Mouse (Mus musculus) heart, embryonic 11.5 days (tissue): ENCODE measurements around the gene Ube2s. TPM values are rescaled to one million over a fixed set of nuclear protein-coding genes. Genes with fewer than 3 reads are reported as not detected.
A peak's percentile ranks its signal among the peaks of the same experiment; 100 is the strongest.

Source experiments
- ATAC-seq: fragments of 200-750 bp; cut with Nextera tagmentation; replicated peaks from 2 replicates; pipeline ENCODE4 v1.8.0; 2017; ENCODE audit warnings: moderate library complexity; ENCODE audit not compliant: insufficient number of reproducible peaks, low FRiP score, low TSS enrichment
- H3K27ac ChIP-seq: fragments of 300-500 bp; sonication (generic); 2 replicates; pipeline ENCODE4 v1.5.1; 2014; ENCODE audit warnings: mild to moderate bottlenecking, low read depth, low read length
- H3K27me3 ChIP-seq: fragments of 300-500 bp; sonication (generic); 2 replicates; pipeline ENCODE4 v1.6.1; 2014; ENCODE audit warnings: mild to moderate bottlenecking, low read length, mixed read lengths; ENCODE audit not compliant: control insufficient read depth, insufficient read depth
- H3K36me3 ChIP-seq: fragments of 300-500 bp; sonication (generic); 2 replicates; pipeline ENCODE4 v1.6.1; 2014; ENCODE audit warnings: mild to moderate bottlenecking, low read length, moderate library complexity, mixed read lengths; ENCODE audit not compliant: control insufficient read depth, insufficient read depth
- H3K4me1 ChIP-seq: fragments of 300-500 bp; sonication (generic); 2 replicates; pipeline ENCODE4 v1.6.1; 2014; ENCODE audit warnings: low read length; ENCODE audit not compliant: control insufficient read depth, insufficient read depth
- H3K4me2 ChIP-seq: fragments of 300-500 bp; sonication (generic); 2 replicates; pipeline ENCODE4 v1.6.1; 2014; ENCODE audit warnings: mild to moderate bottlenecking, moderate library complexity
- H3K4me3 ChIP-seq: fragments of 300-500 bp; sonication (generic); 2 replicates; pipeline ENCODE4 v1.5.1; 2014; ENCODE audit warnings: low read depth, low read length
- H3K9ac ChIP-seq: fragments of 300-500 bp; sonication (generic); 2 replicates; pipeline ENCODE4 v1.6.1; 2014; ENCODE audit warnings: mild to moderate bottlenecking, low read depth, low read length, moderate library complexity
- H3K9me3 ChIP-seq: fragments of 300-500 bp; sonication (generic); replicated peaks from 2 replicates; pipeline ENCODE4 v1.6.1; 2016; ENCODE audit warnings: low read length; ENCODE audit not compliant: control insufficient read depth
- WGBS: fragments of 180-500 bp; shearing (Covaris S2); extraction: QIAGEN DNeasy Blood & Tissue Kit; methylation state at CpG from one replicate; pipeline ENCODE4 v1.1.7; 2014; ENCODE audit not compliant: insufficient replicate concordance; 5-methylcytosine and 5-hydroxymethylcytosine counted together
- polyA plus RNA-seq: library from polyadenylated mRNA; unstranded; fragments of >200 nt; fragmentation: Nextera tagmentation; extraction: Ambion mirVana; gene quantifications from 2 replicates; pipeline ENCODE4 v1.2.1, GENCODE M21; 2014

The Ube2s gene
- polyA plus RNA-seq, 1 experiment from 2014 or later, result 378 TPM

GRCm38 (mm10) chr7:4849372-4849771 lies 37.0 kb upstream of the Ube2s start:
- no peaks in the 10 kb centered on the region for H3K36me3 ChIP-seq
- peaks cover 25% of the 10 kb centered on the region for H3K27me3 ChIP-seq
- no peak overlapping the region for H3K9ac ChIP-seq
- WGBS, result 50% methylated on average over 9 of the region's 9 CpGs
- H3K4me1 ChIP-seq, result 0 out of 2 replicates have a peak, but pooled peaks cover 3% of the 10 kb centered on the region
- H3K4me2 ChIP-seq, result no peak overlapping the region
- H3K27ac ChIP-seq, result no peak overlapping the region
- 0 out of 2 replicates have a peak, but pooled peaks cover 3% of the 10 kb centered on the region for H3K9me3 ChIP-seq
- no peak overlapping the region for H3K4me3 ChIP-seq
- ATAC-seq, result no peak

- H3K4me1 ChIP-seq, result peaks cover 9% of the 10 kb centered on the region
- ATAC-seq, result peak; percentile 36; the same call in 1 of the 2 replicates
- H3K36me3 ChIP-seq, result no peaks in the 10 kb centered on the region
- H3K4me2 ChIP-seq, result peak overlapping the region; percentile 63
- H3K9ac ChIP-seq, result no peak overlapping the region
- no peak overlapping the region for H3K27ac ChIP-seq
- H3K9me3 ChIP-seq, result 0 out of 2 replicates have a peak, but pooled peaks cover 3% of the 10 kb centered on the region
- peaks cover 47% of the 10 kb centered on the region for H3K27me3 ChIP-seq
- peak overlapping the region; percentile 36 for H3K4me3 ChIP-seq
- WGBS, result under 1% methylated on average over 13 of the region's 13 CpGs
Observed at GRCm38 (mm10) chr7:4844917-4845309, 32.5 kb upstream of the Ube2s start.

- ATAC-seq, result 0 out of 2 replicates have a peak, but pooled peaks have one; percentile 6
- H3K9me3 ChIP-seq, result 0 out of 2 replicates have a peak, but pooled peaks cover 3% of the 10 kb centered on the region
- under 1% methylated on average over 41 of the region's 41 CpGs for WGBS
- no peak within 1 kb of the TSS for H3K27ac ChIP-seq
- H3K4me2 ChIP-seq, result peak within 1 kb of the TSS; percentile 63
- H3K4me1 ChIP-seq, result peaks cover 9% of the 10 kb centered on the region
- no peak within 1 kb of the TSS for H3K9ac ChIP-seq
- H3K4me3 ChIP-seq, result peak within 1 kb of the TSS; percentile 36
- no peaks in the 10 kb centered on the region for H3K36me3 ChIP-seq
- H3K27me3 ChIP-seq, result peaks cover 47% of the 10 kb centered on the region
Observed at GRCm38 (mm10) chr7:4844245-4844916, 32.0 kb upstream of the Ube2s start, which contains the start of gene Shisa7. Gene Shisa7 (minus strand): TSS chr7:4844696.

- peaks cover 52% of the 10 kb centered on the region for H3K27me3 ChIP-seq
- peak overlapping the region; percentile 63 for H3K4me2 ChIP-seq
- H3K27ac ChIP-seq, result no peak overlapping the region
- H3K4me3 ChIP-seq, result peak overlapping the region; percentile 36
- no peak overlapping the region for H3K9ac ChIP-seq
- ATAC-seq, result no peak
- WGBS, result under 1% methylated on average over 34 of the region's 34 CpGs
- H3K9me3 ChIP-seq, result 0 out of 2 replicates have a peak, but pooled peaks cover 3% of the 10 kb centered on the region
- peaks cover 9% of the 10 kb centered on the region for H3K4me1 ChIP-seq
- H3K36me3 ChIP-seq, result no peaks in the 10 kb centered on the region
Observed at GRCm38 (mm10) chr7:4843604-4844244, 31.3 kb upstream of the Ube2s start.

GRCm38 (mm10) chr7:4842634-4843131 lies 30.3 kb upstream of the Ube2s start:
- H3K27ac ChIP-seq, result no peak overlapping the region
- peak overlapping the region; percentile 11 for H3K4me3 ChIP-seq
- 0 out of 2 replicates have a peak, but pooled peaks cover 3% of the 10 kb centered on the region for H3K9me3 ChIP-seq
- peak; percentile 64 for ATAC-seq
- WGBS, result 4% methylated on average over 16 of the region's 16 CpGs
- no peaks in the 10 kb centered on the region for H3K36me3 ChIP-seq
- H3K4me2 ChIP-seq, result peak overlapping the region; percentile 36
- H3K9ac ChIP-seq, result no peak overlapping the region
- peaks cover 58% of the 10 kb centered on the region for H3K27me3 ChIP-seq
- peaks cover 9% of the 10 kb centered on the region for H3K4me1 ChIP-seq

GRCm38 (mm10) chr7:4842077-4842476 lies 29.7 kb upstream of the Ube2s start:
- H3K4me2 ChIP-seq, result no peak overlapping the region
- H3K4me3 ChIP-seq, result no peak overlapping the region
- peaks cover 63% of the 10 kb centered on the region for H3K27me3 ChIP-seq
- H3K9me3 ChIP-seq, result no peaks in the 10 kb centered on the region
- WGBS, result 47% methylated on average over 5 of the region's 5 CpGs
- no peak overlapping the region for H3K9ac ChIP-seq
- H3K27ac ChIP-seq, result no peak overlapping the region
- peaks cover 9% of the 10 kb centered on the region for H3K4me1 ChIP-seq
- no peaks in the 10 kb centered on the region for H3K36me3 ChIP-seq
- no peak for ATAC-seq

GRCm38 (mm10) chr7:4837639-4838038 lies 25.2 kb upstream of the Ube2s start:
- Histone ChIP-seq H3K9me3 (no peaks in the 10 kb centered on the region), H3K27ac (no peak overlapping the region), H3K4me2 (no peak overlapping the region), H3K4me1 (peaks cover 7% of the 10 kb centered on the region; the same call in 1 of the 2 replicates), H3K27me3 (peaks cover 66% of the 10 kb centered on the region), H3K4me3 (no peak overlapping the region), H3K9ac (no peak overlapping the region), H3K36me3 (no peaks in the 10 kb centered on the region)
- no peak for ATAC-seq
- WGBS, result 0% methylated on average over 1 of the region's 1 CpGs

GRCm38 (mm10) chr7:4836351-4836792 lies 24.0 kb upstream of the Ube2s start:
- WGBS, result under 1% methylated on average over 49 of the region's 51 CpGs
- Histone ChIP-seq H3K27me3 (peaks cover 61% of the 10 kb centered on the region), H3K9ac (peak overlapping the region; percentile 54; the same call in 1 of the 2 replicates)

More at GRCm38 (mm10) chr7:4836351-4836792, 24.0 kb upstream of the Ube2s start:
- H3K4me1 ChIP-seq, result peaks cover 7% of the 10 kb centered on the region; the same call in 1 of the 2 replicates
- peak; percentile 57 for ATAC-seq
- no peak overlapping the region for H3K27ac ChIP-seq
- H3K4me2 ChIP-seq, result peak overlapping the region; percentile 89
- peak overlapping the region; percentile 54 for H3K4me3 ChIP-seq
- no peaks in the 10 kb centered on the region for H3K36me3 ChIP-seq
- no peaks in the 10 kb centered on the region for H3K9me3 ChIP-seq
